8 mouse cellular contexts compared by ENCODE assay signal in the genomic region with DNA sequence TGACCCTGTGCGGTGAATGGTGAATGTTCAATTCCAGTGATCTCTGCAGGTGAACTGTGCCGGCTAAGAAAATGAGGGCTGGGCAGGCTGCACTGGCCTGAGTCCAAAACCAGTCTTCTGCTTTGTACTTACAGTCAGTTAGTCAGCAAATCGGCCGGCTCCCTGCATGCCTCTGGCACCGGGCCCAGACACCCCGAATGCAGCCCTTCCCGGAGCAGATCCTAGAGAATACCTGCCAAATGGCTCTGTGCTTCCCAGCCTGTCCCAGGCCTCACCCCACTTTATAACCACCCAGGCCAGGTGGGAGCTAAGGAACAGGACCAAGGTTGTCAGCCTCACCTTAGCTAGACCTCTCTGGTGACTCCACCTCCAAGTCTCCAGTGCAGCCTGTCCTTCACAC. TPM values are rescaled to one million over a fixed set of nuclear protein-coding genes. Genes with fewer than 3 reads are reported as not detected.
DNase-seq lines count a peak whose midpoint lies in the region; ATAC-seq and TF ChIP-seq lines count a peak whose summit lies in the region.

No protein-coding gene starts in this region.

- no peak for TF ChIP-seq CTCF in small intestine, adult 2 months (IDR thresholded peaks at IDR 0.05; ENCODE audit: extremely low read depth, insufficient read length, insufficient replicate concordance, low read depth, low read length)

- H3K4me1 ChIP-seq in hindbrain, embryonic 13.5 days (replicated peaks) = peaks cover 51% of the 10 kb centered on the region
- H3K4me1 ChIP-seq in hindbrain, embryonic 10.5 days (replicated peaks) = peaks cover 31% of the 10 kb centered on the region
- H3K4me1 ChIP-seq in embryonic facial prominence, embryonic 14.5 days (ENCODE audit: control insufficient read depth, insufficient read depth, low read length) = peaks cover 10% of the 10 kb centered on the region; the same call in 1 of the 2 replicates
- peaks cover 29% of the 10 kb centered on the region for H3K4me1 ChIP-seq in intestine, embryonic 15.5 days (replicated peaks)
- peaks cover 20% of the 10 kb centered on the region for H3K4me1 ChIP-seq in liver, embryonic 16.5 days (ENCODE audit: control insufficient read depth, low read depth, low read length)
- peaks cover 15% of the 10 kb centered on the region for H3K4me1 ChIP-seq in small intestine, adult 2 months (ENCODE audit: control insufficient read depth, insufficient read depth, insufficient read length, low read length)

- H3K9me3 ChIP-seq in hindbrain, embryonic 13.5 days = no peaks in the 10 kb centered on the region
- no peaks in the 10 kb centered on the region for H3K9me3 ChIP-seq in hindbrain, embryonic 10.5 days
- no peaks in the 10 kb centered on the region for H3K9me3 ChIP-seq in embryonic facial prominence, embryonic 14.5 days (ENCODE audit: control insufficient read depth, low read length)
- no peaks in the 10 kb centered on the region for H3K9me3 ChIP-seq in intestine, embryonic 15.5 days
- H3K9me3 ChIP-seq in liver, embryonic 16.5 days (replicated peaks; ENCODE audit: control insufficient read depth, low read length) = no peaks in the 10 kb centered on the region

- peak overlapping the region; percentile 88 for H3K27ac ChIP-seq in hindbrain, embryonic 13.5 days
- no peak overlapping the region for H3K27ac ChIP-seq in hindbrain, embryonic 10.5 days
- no peak overlapping the region for H3K27ac ChIP-seq in embryonic facial prominence, embryonic 14.5 days (replicated peaks; ENCODE audit: low read depth, low read length)
- H3K27ac ChIP-seq in intestine, embryonic 15.5 days = 0 out of 2 replicates have a peak overlapping the region, but pooled peaks have one; percentile 42
- no peak overlapping the region for H3K27ac ChIP-seq in liver, embryonic 16.5 days (ENCODE audit: low read length)
- H3K27ac ChIP-seq in small intestine, adult 2 months (ENCODE audit: insufficient read depth, low read depth, low read length) = peak overlapping the region; percentile 88

- peak; percentile 27 for ATAC-seq in hindbrain, embryonic 13.5 days (ENCODE audit: low FRiP score)
- ATAC-seq in embryonic facial prominence, embryonic 14.5 days (ENCODE audit: low read depth) = peak; percentile 32; the same call in 1 of the 2 replicates
- ATAC-seq in intestine, embryonic 15.5 days = peak; percentile 80
- peak; percentile 30; the same call in 1 of the 2 replicates for ATAC-seq in liver, embryonic 16.5 days (ENCODE audit: low read depth)

- DNase-seq in hindbrain, embryonic 10.5 days (ENCODE audit: low spot score) = no peak
- peak; percentile 34 for DNase-seq in adipocyte (ENCODE audit: low spot score)
- DNase-seq in embryonic facial prominence, embryonic 14.5 days (ENCODE audit: low spot score) = peak; percentile 84
- no peak for DNase-seq in embryo, embryonic 10.5 days (ENCODE audit: low spot score)

- H3K9ac ChIP-seq in hindbrain, embryonic 13.5 days = no peak overlapping the region
- H3K9ac ChIP-seq in embryonic facial prominence, embryonic 14.5 days (ENCODE audit: low read depth, low read length) = no peak overlapping the region
- no peak overlapping the region for H3K9ac ChIP-seq in intestine, embryonic 15.5 days
- H3K9ac ChIP-seq in liver, embryonic 16.5 days (ENCODE audit: low read depth, low read length) = no peak overlapping the region

- WGBS in hindbrain, embryonic 13.5 days = 26% methylated on average over 7 of the region's 7 CpGs
- WGBS in hindbrain, embryonic 10.5 days = 71% methylated on average over 7 of the region's 7 CpGs
- WGBS in embryonic facial prominence, embryonic 14.5 days = 14% methylated on average over 7 of the region's 7 CpGs
- 19% methylated on average over 7 of the region's 7 CpGs for WGBS in intestine, embryonic 15.5 days
- WGBS in liver, embryonic 16.5 days (ENCODE audit: insufficient replicate concordance) = 33% methylated on average over 7 of the region's 7 CpGs
- WGBS in small intestine, adult 2 months = 11% methylated on average over 7 of the region's 7 CpGs

- H3K36me3 ChIP-seq in hindbrain, embryonic 13.5 days = no peaks in the 10 kb centered on the region
- no peaks in the 10 kb centered on the region for H3K36me3 ChIP-seq in hindbrain, embryonic 10.5 days
- H3K36me3 ChIP-seq in embryonic facial prominence, embryonic 14.5 days (ENCODE audit: control insufficient read depth, insufficient read depth, low read length) = no peaks in the 10 kb centered on the region
- H3K36me3 ChIP-seq in intestine, embryonic 15.5 days = no peaks in the 10 kb centered on the region
- no peaks in the 10 kb centered on the region for H3K36me3 ChIP-seq in liver, embryonic 16.5 days (ENCODE audit: control insufficient read depth, insufficient read depth)
- no peaks in the 10 kb centered on the region for H3K36me3 ChIP-seq in small intestine, adult 2 months (ENCODE audit: control insufficient read depth, insufficient read depth, low read length)

- H3K4me2 ChIP-seq in hindbrain, embryonic 13.5 days = 0 out of 2 replicates have a peak overlapping the region, but pooled peaks have one; percentile 2
- H3K4me2 ChIP-seq in embryonic facial prominence, embryonic 14.5 days (ENCODE audit: low read depth, low read length) = no peak overlapping the region
- 0 out of 2 replicates have a peak overlapping the region, but pooled peaks have one; percentile 15 for H3K4me2 ChIP-seq in intestine, embryonic 15.5 days (replicated peaks)
- no peak overlapping the region for H3K4me2 ChIP-seq in liver, embryonic 16.5 days (ENCODE audit: low read depth, low read length)

- peaks cover 9% of the 10 kb centered on the region; the same call in 1 of the 2 replicates for H3K27me3 ChIP-seq in hindbrain, embryonic 13.5 days
- H3K27me3 ChIP-seq in hindbrain, embryonic 10.5 days (ENCODE audit: insufficient read depth, poor library complexity, severe bottlenecking) = peaks cover 42% of the 10 kb centered on the region
- no peaks in the 10 kb centered on the region for H3K27me3 ChIP-seq in embryonic facial prominence, embryonic 14.5 days (replicated peaks; ENCODE audit: control insufficient read depth, insufficient read depth, low read length)
- H3K27me3 ChIP-seq in intestine, embryonic 15.5 days (replicated peaks) = peaks cover 9% of the 10 kb centered on the region; the same call in 1 of the 2 replicates
- H3K27me3 ChIP-seq in liver, embryonic 16.5 days (ENCODE audit: control insufficient read depth, insufficient read depth, low read depth, low read length) = peaks cover 8% of the 10 kb centered on the region
- peaks cover 6% of the 10 kb centered on the region; the same call in 1 of the 2 replicates for H3K27me3 ChIP-seq in small intestine, adult 2 months (ENCODE audit: control insufficient read depth, insufficient read depth, low read length)

- H3K4me3 ChIP-seq in hindbrain, embryonic 13.5 days = no peak overlapping the region
- no peak overlapping the region for H3K4me3 ChIP-seq in hindbrain, embryonic 10.5 days
- no peak overlapping the region for H3K4me3 ChIP-seq in embryonic facial prominence, embryonic 14.5 days (ENCODE audit: low read depth, low read length)
- no peak overlapping the region for H3K4me3 ChIP-seq in intestine, embryonic 15.5 days (replicated peaks)
- no peak overlapping the region for H3K4me3 ChIP-seq in liver, embryonic 16.5 days (ENCODE audit: low read depth, low read length)
- peak overlapping the region; percentile 2; the same call in 1 of the 2 replicates for H3K4me3 ChIP-seq in small intestine, adult 2 months (ENCODE audit: low read depth, low read length)

- no peak for TF ChIP-seq POLR2A in small intestine, adult 2 months (IDR thresholded peaks at IDR 0.05; ENCODE audit: low read depth, low read length)

RNA-seq across cellular contexts. Expression of a gene that starts 17.0 kb away (rescaled TPM):
- polyA plus RNA-seq in hindbrain, embryonic 13.5 days (2015; fragmentation: Nextera tagmentation; extraction: Ambion mirVana) = 12.1 and 13.4 TPM in 2 replicates
- 0.14 and 0.75 TPM in 2 replicates for polyA plus RNA-seq in hindbrain, embryonic 10.5 days (2016; fragmentation: Nextera tagmentation; extraction: Ambion mirVana)
- 2.3 and 3.2 TPM in 2 replicates for polyA plus RNA-seq in embryonic facial prominence, embryonic 14.5 days (2014; fragmentation: Nextera tagmentation; extraction: Ambion mirVana)
- 0.06 and 0.34 TPM in 2 replicates for polyA plus RNA-seq in intestine, embryonic 15.5 days (2015; fragmentation: Nextera tagmentation; extraction: Ambion mirVana)
- polyA plus RNA-seq in liver, embryonic 16.5 days (2015; fragmentation: Nextera tagmentation; extraction: Ambion mirVana) = not detected in 2 replicates
- 0.03 and 0.04 TPM in 2 replicates for polyA plus RNA-seq in small intestine, adult 2 months (2012; rRNA removed)

RNA-seq across cellular contexts. Expression of a gene that starts 26.4 kb away (rescaled TPM):
- polyA plus RNA-seq in hindbrain, embryonic 13.5 days (2015; fragmentation: Nextera tagmentation; extraction: Ambion mirVana) = 44.1 and 45.4 TPM in 2 replicates
- polyA plus RNA-seq in hindbrain, embryonic 10.5 days (2016; fragmentation: Nextera tagmentation; extraction: Ambion mirVana) = 33.9 and 35.2 TPM in 2 replicates
- polyA plus RNA-seq in embryonic facial prominence, embryonic 14.5 days (2014; fragmentation: Nextera tagmentation; extraction: Ambion mirVana) = 21.4 and 23.3 TPM in 2 replicates
- 10.6 TPM in 2 replicates for polyA plus RNA-seq in intestine, embryonic 15.5 days (2015; fragmentation: Nextera tagmentation; extraction: Ambion mirVana)
- 7.8 and 7.9 TPM in 2 replicates for polyA plus RNA-seq in liver, embryonic 16.5 days (2015; fragmentation: Nextera tagmentation; extraction: Ambion mirVana)
- 7.9 and 16.3 TPM in 2 replicates for polyA plus RNA-seq in small intestine, adult 2 months (2012; rRNA removed)

RNA-seq across cellular contexts. Expression of a gene that starts 47.9 kb away (rescaled TPM):
- polyA plus RNA-seq in hindbrain, embryonic 13.5 days (2015; fragmentation: Nextera tagmentation; extraction: Ambion mirVana) = 6.8 and 7.3 TPM in 2 replicates
- 0.10 and 0.35 TPM in 2 replicates for polyA plus RNA-seq in hindbrain, embryonic 10.5 days (2016; fragmentation: Nextera tagmentation; extraction: Ambion mirVana)
- 0.74 and 1.4 TPM in 2 replicates for polyA plus RNA-seq in embryonic facial prominence, embryonic 14.5 days (2014; fragmentation: Nextera tagmentation; extraction: Ambion mirVana)
- polyA plus RNA-seq in intestine, embryonic 15.5 days (2015; fragmentation: Nextera tagmentation; extraction: Ambion mirVana) = 0.44 and 0.63 TPM in 2 replicates
- not detected in 2 replicates for polyA plus RNA-seq in liver, embryonic 16.5 days (2015; fragmentation: Nextera tagmentation; extraction: Ambion mirVana)
- polyA plus RNA-seq in small intestine, adult 2 months (2012; rRNA removed) = 0.14 and 0.32 TPM in 2 replicates

Comparison
In these comparisons a context has a peak if more than half of its experiments do, and no peak if none do; other contexts are left out.
1. H3K27ac ChIP-seq: peak in hindbrain, embryonic 13.5 days (single experiment), intestine, embryonic 15.5 days (single experiment) and small intestine, adult 2 months (single experiment); none in hindbrain, embryonic 10.5 days (single experiment), embryonic facial prominence, embryonic 14.5 days (single experiment) and liver, embryonic 16.5 days (single experiment).
2. ATAC-seq: peak in every context shown above with its lines; median percentile 80 in intestine, embryonic 15.5 days; 32 in embryonic facial prominence, embryonic 14.5 days; 30 in liver, embryonic 16.5 days; 27 in hindbrain, embryonic 13.5 days.
3. H3K4me2 ChIP-seq: peak in hindbrain, embryonic 13.5 days (single experiment) and intestine, embryonic 15.5 days (single experiment); none in embryonic facial prominence, embryonic 14.5 days (single experiment) and liver, embryonic 16.5 days (single experiment).
4. DNase-seq: peak in adipocyte (single experiment) and embryonic facial prominence, embryonic 14.5 days (single experiment); none in hindbrain, embryonic 10.5 days (single experiment) and embryo, embryonic 10.5 days (single experiment).